Mouse (Mus musculus): Measurements from ENCODE around the gene Cd79b.

Gene Cd79b

DNA sequence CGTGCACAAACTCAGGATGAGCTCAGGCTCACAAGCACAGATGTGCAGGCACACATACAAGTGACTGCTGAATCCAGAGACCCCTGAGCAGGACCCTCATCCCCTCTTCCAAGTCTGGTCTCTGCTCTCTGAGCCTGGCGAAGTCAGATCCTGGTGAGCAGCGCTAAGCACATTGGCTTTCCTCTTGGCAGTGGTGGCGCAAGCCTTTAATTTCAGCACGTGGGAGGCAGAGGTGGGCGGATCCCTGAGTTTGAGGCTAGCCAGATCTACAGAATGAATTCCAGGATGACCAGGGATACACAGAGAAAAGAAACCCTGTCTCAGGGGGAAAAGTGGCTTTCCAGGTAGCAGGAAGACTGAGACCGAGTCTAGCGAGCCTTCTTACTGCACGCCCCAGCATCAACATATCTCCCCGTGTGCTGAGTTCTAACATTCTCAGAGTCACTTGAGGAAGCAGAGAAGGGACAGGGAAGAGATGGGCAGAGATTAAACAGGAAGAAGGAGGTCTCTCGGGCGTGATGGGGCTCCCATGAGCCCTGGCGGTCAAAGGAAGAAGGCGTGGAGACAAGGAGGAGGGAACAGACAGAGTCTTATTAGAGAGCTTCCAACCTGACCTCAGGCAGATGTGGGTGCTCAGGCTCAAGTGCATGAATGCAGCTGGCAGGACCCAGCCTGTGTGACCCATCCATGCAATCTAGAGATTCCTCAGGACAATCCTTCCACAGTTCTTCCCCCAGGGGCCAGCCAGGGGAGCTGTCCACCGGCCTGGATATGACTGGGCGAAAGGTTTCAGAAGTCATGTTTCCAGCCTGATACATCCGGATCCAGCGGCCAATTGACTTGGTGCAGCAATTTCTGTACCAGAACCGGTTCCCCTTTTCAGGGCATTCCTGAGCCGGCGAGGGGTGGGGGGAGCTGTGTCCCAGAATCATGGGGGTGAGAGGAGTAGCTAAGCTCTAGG, 4.1 kb upstream of the Cd79b start:
- in situ Hi-C loops (cut with MseI, MboI) = no loop called here

GRCm38 (mm10) chr11:106317801-106318200, 3.2 kb upstream of the Cd79b start:
- in situ Hi-C loops (cut with MseI, MboI) = no loop called here

GRCm38 (mm10) chr11:106316416-106316815, 1.9 kb upstream of the Cd79b start:
- in situ Hi-C loops (cut with MseI, MboI) = no loop called here

GRCm38 (mm10) chr11:106313533-106313932, 1.0 kb downstream of the Cd79b start:
- in situ Hi-C loops (cut with MseI, MboI) = no loop called here

DNA sequence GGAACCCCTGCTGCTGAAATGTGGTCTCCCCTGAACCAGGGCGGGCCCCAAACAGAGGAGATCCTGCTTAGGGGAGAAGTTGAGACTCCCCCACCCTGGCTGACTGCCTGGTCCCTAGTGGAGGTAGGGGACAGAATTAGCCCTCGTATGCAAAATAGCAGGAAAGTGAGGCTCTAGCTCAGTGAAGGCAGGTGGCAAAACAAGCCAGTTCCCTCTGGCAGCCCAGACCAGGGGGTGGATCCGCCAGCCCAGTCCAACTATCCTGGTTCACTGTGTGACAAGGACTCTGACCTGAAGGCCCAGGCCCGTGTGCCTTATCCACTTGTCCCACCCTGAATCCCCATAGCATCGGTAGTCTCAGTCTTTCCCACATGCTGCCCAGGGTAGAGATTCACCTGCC, 4.4 kb downstream of the Cd79b start:
- in situ Hi-C loops (cut with MseI, MboI) = no loop called here

GRCm38 (mm10) chr11:106308162-106308561, 6.4 kb downstream of the Cd79b start:
- in situ Hi-C loops (cut with MseI, MboI) = no loop called here

- in situ Hi-C loops (cut with MseI, MboI) = no loop called here
These were observed 7.1 kb downstream of the Cd79b start for GRCm38 (mm10) chr11:106307432-106307831.

DNA sequence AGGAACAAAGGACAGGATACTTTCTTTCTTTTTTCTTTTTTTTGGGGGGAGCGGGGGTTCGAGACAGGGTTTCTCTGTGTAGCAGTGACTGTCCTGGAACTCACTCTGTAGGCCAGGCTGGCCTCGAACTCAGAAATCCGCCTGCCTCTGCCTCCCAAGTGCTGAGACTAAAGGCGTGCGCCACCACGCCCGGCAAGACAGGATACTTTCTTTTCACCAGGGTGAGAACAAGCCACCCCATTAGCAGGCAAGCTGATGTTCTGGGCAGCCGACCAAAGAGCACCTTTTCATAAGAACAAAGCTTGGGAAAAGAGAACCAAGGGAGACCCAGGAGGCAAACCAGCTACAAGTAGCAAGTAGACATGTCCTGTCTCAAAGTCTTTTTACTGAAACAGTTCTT, 7.8 kb downstream of the Cd79b start:
- in situ Hi-C loops (cut with MseI, MboI) = no loop called here

DNA sequence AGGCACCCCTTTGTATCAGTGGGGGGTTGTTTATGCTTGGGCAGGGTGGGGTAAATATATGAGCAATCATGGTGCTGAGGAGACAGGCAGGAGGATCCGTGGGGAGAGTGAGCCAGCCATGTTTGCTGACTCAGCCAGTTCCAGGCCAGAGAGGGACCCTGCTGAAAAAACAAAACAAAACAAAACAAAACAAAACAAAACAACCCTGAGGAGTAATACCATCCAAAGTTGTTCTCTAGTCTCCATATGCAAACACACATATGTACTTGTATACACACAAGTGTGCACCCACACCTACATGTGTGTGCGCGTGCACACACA, 8.5 kb downstream of the Cd79b start:
- in situ Hi-C loops (cut with MseI, MboI) = no loop called here

- in situ Hi-C loops (cut with MseI, MboI) = no loop called here
These were observed 9.1 kb downstream of the Cd79b start for GRCm38 (mm10) chr11:106305348-106306064.

DNA sequence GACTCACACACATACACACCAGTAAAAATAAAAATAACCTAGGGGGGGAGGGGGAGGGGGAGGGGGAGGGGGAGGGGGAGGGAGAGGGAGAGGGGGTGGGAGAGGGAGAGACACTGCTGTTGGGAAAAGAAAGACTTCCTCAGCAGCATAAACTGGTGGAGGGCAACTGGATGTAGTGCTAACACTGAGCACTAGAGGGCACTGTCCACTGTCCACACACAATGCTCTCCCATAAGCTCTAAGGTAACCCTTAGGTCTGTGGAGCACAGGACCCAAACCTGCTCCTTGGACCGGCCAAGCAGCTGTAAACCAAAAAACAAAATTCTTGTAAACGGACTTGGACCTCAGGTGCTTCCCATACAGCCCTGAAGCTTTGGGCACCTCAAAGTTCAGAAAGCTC, 11.9 kb downstream of the Cd79b start:
- in situ Hi-C loops (cut with MseI, MboI) = no loop called here

GRCm38 (mm10) chr11:106301765-106302164, 12.8 kb downstream of the Cd79b start, which contains the start of gene Gh:
TSS of gene Gh (minus strand) at chr11:106301865.
- in situ Hi-C loops (cut with MseI, MboI) = no loop called here

- in situ Hi-C loops (cut with MseI, MboI) = no loop called here
These were observed 22.7 kb downstream of the Cd79b start for GRCm38 (mm10) chr11:106291861-106292260.

DNA sequence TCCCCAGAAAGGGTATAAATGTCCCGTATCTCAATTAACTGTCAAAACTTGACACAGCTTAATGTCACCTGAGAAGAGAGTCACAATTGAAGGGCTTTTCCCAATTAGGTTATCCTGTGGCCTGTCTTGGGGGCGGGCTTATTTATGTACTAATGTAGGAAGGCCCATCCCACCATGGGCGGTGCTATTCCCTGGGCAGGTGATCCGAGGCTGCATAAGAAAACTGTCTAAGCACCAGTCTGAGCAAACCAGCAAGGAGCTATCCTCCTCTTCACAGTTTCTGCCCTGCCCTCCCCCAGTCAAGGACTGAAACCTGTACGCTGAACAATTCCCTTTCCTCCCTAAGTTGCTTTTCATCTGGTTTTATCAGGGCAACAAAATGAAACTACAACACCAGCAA, 24.2 kb downstream of the Cd79b start:
- in situ Hi-C loops (cut with MseI, MboI) = no loop called here

DNA sequence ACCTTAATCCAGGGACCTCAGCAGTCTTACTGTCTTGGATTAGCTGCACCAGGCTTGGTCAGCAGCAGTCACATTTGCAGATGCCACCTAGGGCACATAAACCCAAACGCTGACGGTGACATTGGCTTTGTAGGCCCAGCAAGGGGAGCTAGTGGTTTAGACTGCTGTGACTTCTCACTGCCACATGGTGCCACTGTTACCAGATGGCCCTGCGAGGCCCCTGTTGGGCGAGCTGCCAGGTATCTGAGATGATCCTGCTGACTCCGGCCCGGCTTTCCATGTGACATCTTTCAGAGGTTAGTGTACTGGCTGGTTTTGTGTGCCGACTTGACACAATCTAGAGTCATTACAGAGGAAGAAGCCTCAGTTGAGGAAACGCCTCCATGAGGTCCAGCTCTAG, 25.2 kb downstream of the Cd79b start:
- in situ Hi-C loops (cut with MseI, MboI) = no loop called here

DNA sequence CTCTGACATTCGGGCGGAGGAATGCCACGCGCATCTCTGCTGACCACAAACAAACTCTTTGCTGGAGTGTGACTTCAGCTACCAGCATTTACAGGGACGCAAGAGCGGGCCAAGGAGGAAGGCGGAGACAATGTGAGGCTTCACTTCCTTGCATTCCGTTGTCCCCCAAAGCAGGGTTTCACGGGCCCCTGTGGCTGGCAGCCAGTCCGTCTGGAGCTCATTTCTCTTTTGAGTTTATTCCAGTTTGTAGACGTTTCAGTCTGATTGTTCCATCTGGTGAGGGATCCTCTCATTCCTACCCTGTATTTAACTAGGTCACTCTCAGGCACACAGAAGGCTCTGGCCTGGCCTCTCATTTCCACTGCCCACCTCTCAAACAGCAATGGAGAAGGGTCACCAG, 27.6 kb downstream of the Cd79b start:
- in situ Hi-C loops (cut with MseI, MboI) = no loop called here

- in situ Hi-C loops (cut with MseI, MboI) = no loop called here
These were observed 28.4 kb downstream of the Cd79b start for GRCm38 (mm10) chr11:106286206-106286605.

DNA sequence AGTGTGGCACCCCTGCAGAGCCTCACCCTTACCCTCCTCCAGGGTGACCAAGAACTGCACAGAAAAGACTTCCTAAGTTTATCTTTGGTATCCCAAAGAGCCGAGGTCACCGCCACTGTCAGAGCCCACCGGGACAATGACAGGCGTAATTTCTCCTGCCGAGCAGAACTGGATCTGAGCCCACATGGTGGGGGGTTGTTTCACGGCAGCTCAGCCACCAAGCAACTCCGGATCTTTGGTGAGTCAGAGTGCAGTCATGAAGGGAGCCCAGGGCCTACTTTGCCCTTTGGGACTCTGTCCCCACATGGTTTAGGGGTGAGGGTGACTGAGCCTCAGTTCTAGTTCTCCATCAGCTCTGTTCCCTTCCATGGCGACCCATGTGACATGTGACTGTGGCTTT, 30.4 kb downstream of the Cd79b start:
- in situ Hi-C loops (cut with MseI, MboI) = no loop called here

DNA sequence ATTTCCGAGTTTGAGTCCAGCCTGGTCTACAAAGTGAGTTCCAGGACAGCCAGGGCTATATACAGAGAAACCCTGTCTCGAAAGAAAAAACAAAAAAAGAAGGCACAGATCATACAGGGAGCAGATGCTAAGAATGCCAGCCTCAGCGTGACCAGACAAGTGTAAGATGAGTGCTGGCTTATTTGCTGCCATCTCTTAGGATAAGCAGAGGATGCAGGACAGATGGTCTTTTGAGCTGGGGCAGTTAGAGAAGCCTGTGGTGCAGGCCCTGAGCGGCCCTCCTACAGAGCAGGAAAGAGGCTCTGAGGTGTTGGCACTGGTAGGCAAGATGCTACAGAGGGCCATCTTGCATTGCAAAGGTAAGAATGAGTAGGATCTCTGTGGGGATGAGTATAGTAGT, 31.2 kb downstream of the Cd79b start:
- in situ Hi-C loops (cut with MseI, MboI) = no loop called here

DNA sequence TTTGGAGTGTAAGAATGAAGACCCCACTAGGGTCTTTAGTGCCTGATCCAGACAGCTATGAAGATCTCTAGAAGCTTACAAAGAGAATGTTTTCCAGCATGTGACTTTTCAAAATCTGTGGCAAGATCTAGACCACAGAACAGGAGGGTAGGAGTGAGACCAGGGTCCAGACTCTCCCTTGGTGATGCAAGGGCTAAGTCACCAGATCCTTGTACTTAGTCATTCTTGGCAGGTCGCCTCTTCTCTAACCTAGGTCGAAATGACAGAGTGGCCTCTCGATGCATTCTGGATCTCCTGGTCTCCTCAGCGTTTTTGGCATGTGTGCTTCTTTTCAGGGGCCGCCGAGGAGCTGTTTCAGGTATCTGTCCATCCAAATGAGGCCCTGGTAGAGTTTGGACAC, 32.1 kb downstream of the Cd79b start:
- in situ Hi-C loops (cut with MseI, MboI) = no loop called here

GRCm38 (mm10) chr11:106276454-106276853, 38.1 kb downstream of the Cd79b start, which contains the start of gene Tcam1:
TSS of gene Tcam1 (plus strand) at chr11:106276672.
- in situ Hi-C loops (cut with MseI, MboI) = no loop called here

- in situ Hi-C loops (cut with MseI, MboI) = no loop called here
These were observed 39.6 kb downstream of the Cd79b start for GRCm38 (mm10) chr11:106274971-106275411.

DNA sequence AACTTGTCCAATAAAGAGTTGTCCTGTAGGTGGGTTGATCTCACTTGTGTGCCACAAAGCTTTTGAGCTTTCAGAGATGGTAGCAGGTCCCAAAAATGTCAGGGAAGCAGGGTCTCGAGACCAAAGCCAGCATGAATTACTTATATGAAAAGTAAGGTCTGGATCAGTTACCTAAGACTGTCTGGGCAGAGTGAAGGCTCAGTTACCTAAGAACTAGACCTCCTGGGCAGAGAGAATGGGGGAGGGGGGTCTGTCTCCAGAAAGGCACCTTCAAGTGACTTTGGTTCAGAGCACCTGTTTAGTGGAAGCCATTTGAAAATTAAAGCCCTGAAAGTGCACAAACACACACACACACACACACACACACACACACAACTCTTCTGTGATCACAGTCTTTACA, 40.2 kb downstream of the Cd79b start:
- in situ Hi-C loops (cut with MseI, MboI) = no loop called here
